ENCODE assay signal across 17 mouse cellular contexts in the genomic region with DNA sequence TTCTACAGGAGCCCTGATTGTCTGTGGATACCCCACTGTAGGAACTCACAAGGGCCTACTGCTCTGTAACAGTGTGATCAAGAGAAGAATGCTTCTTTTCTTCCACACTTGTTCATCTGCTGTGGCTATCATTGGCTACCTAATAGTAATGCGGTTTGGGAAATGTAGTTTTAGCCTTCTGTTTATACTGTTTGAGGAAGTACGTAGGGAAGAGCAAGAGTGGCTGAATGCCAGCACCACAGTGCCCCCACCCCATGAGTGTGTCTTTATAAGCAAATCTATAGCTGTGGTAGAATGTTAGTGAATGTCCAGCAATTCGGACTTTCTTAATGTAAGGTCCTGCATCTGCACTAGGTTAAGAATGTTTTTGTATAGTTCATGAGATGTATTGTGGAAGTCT. TPM values are rescaled to one million over a fixed set of nuclear protein-coding genes. Genes with fewer than 3 reads are reported as not detected.
A peak's percentile ranks its signal among the peaks of the same experiment; 100 is the strongest.
DNase-seq lines count a peak whose midpoint lies in the region; ATAC-seq and TF ChIP-seq lines count a peak whose summit lies in the region.
"Had no signal": no experiment of that assay in that cellular context is flagged by ENCODE, and none has a peak within 500 bp of the region (broad histone marks: within the 10 kb centered on the region; RNA-seq: fewer than 3 reads in every experiment).

No protein-coding gene starts in this region.

- no peaks in the 10 kb centered on the region for H3K27me3 ChIP-seq in hindbrain, embryonic 12.5 days
- H3K27me3 ChIP-seq: limb, embryonic 15.5 days; neural tube, embryonic 15.5 days had no signal

- no peak overlapping the region for H3K4me2 ChIP-seq in hindbrain, embryonic 12.5 days (replicated peaks)
- H3K4me2 ChIP-seq: limb, embryonic 15.5 days; neural tube, embryonic 15.5 days had no signal

- no peak overlapping the region for H3K9ac ChIP-seq in hindbrain, embryonic 12.5 days
- H3K9ac ChIP-seq: limb, embryonic 15.5 days; neural tube, embryonic 15.5 days had no signal

- no peak for ATAC-seq in hindbrain, embryonic 12.5 days (ENCODE audit: low FRiP score)
- ATAC-seq: intestine, postnatal 0 days had no signal

- H3K27ac ChIP-seq in layer of hippocampus, adult 2 months = peak overlapping the region; percentile 15; the same call in 1 of the 2 replicates
- H3K27ac ChIP-seq in hindbrain, embryonic 12.5 days = no peak overlapping the region
- H3K27ac ChIP-seq: embryonic facial prominence, embryonic 10.5 days; limb, embryonic 15.5 days; neural tube, embryonic 15.5 days had no signal

- TF ChIP-seq CTCF in layer of hippocampus, adult 2 months (conservative IDR thresholded peaks at IDR 0.05) = no peak

- H3K36me3 ChIP-seq in hindbrain, embryonic 12.5 days = no peaks in the 10 kb centered on the region; the same call in 1 of the 2 replicates

- DNase-seq in adrenal gland, postnatal 36 days = peak; percentile 30 to 57
- no peak for DNase-seq in adrenal gland, adult 8-10 months
- no peak for DNase-seq in layer of hippocampus, adult 2 months (ENCODE audit: low spot score in 2 of 2)
- DNase-seq in layer of hippocampus, adult 11-12 months (ENCODE audit: low spot score) = no peak
- peak; percentile 56 for DNase-seq in MEL-GATA-1-ER (ENCODE audit: extremely low read depth, low read depth)
- DNase-seq in lung, postnatal 36 days = peak; percentile 71
- DNase-seq in right cerebral cortex, postnatal 10 days (ENCODE audit: low spot score in 2 of 2) = no peak
- DNase-seq: cerebellum, adult 9-10 months; kidney, postnatal 4 days; retina, postnatal 1 day; spleen, adult 18-20 months; thymus, postnatal 36 days had no signal

- no peak overlapping the region for H3K4me3 ChIP-seq in layer of hippocampus, adult 2 months
- no peak overlapping the region for H3K4me3 ChIP-seq in hindbrain, embryonic 12.5 days
- H3K4me3 ChIP-seq: embryonic facial prominence, embryonic 10.5 days; limb, embryonic 15.5 days; neural tube, embryonic 15.5 days had no signal

- no peaks in the 10 kb centered on the region for H3K4me1 ChIP-seq in hindbrain, embryonic 12.5 days
- H3K4me1 ChIP-seq: embryonic facial prominence, embryonic 10.5 days; limb, embryonic 15.5 days; neural tube, embryonic 15.5 days had no signal

- 87% methylated on average over 3 of the region's 3 CpGs for WGBS in hindbrain, embryonic 12.5 days

- H3K9me3 ChIP-seq in hindbrain, embryonic 12.5 days (replicated peaks) = no peaks in the 10 kb centered on the region
- H3K9me3 ChIP-seq: embryonic facial prominence, embryonic 10.5 days; limb, embryonic 15.5 days; neural tube, embryonic 15.5 days had no signal

RNA-seq across cellular contexts. Expression of gene Arpp19, which starts 11.7 kb away (rescaled TPM):
- 100 to 1,000 TPM; 298 to 309 TPM for total RNA-seq in adrenal gland, postnatal 36 days (2021)
- 100 to 1,000 TPM; 195 to 332 (median 231) TPM for total RNA-seq in adrenal gland, adult 8-10 months (2022)
- 100 to 1,000 TPM; 163 to 170 TPM for total RNA-seq in layer of hippocampus, adult 2 months (2021)
- polyA plus RNA-seq in hindbrain, embryonic 12.5 days (2016; fragmentation: Nextera tagmentation; extraction: Ambion mirVana) = 280 and 291 TPM in 2 replicates

RNA-seq across cellular contexts. Expression of gene Myo5a, which starts 21.7 kb away (rescaled TPM):
- 10 to 100 TPM; 49.7 to 51.3 TPM for total RNA-seq in adrenal gland, postnatal 36 days (2021)
- total RNA-seq in adrenal gland, adult 8-10 months (2022) = 10 to 100 TPM; 39.8 to 90.4 (median 58.0) TPM
- 100 to 1,000 TPM; 201 to 210 TPM for total RNA-seq in layer of hippocampus, adult 2 months (2021)
- polyA plus RNA-seq in hindbrain, embryonic 12.5 days (2016; fragmentation: Nextera tagmentation; extraction: Ambion mirVana) = 40.9 and 44.5 TPM in 2 replicates

Comparison
In these comparisons a context has a peak if more than half of its experiments do, and no peak if none do; other contexts are left out.
1. DNase-seq: peak in adrenal gland, postnatal 36 days (2 of 2), MEL-GATA-1-ER (single experiment) and lung, postnatal 36 days (single experiment); none in adrenal gland, adult 8-10 months (single experiment), layer of hippocampus, adult 2 months (0 of 2), layer of hippocampus, adult 11-12 months (single experiment) and right cerebral cortex, postnatal 10 days (0 of 2).